Mouse (Mus musculus): ENCODE measurements around the gene Abca1. TPM values are rescaled to one million over a fixed set of nuclear protein-coding genes. Genes with fewer than 3 reads are reported as not detected.

Gene Abca1
- polyA plus RNA-seq, 1 experiment from 2014 or later = 4.8 TPM

GRCm38 (mm10) chr4:53009871-53010270, 149.8 kb downstream of the Abca1 start:
- Histone ChIP-seq H3K27ac (ENCODE audit: low read length) (no peak overlapping the region), H3K4me2 (replicated peaks; ENCODE audit: low read depth, low read length) (no peak overlapping the region), H3K4me3 (ENCODE audit: low read length) (no peak overlapping the region), H3K27me3 (ENCODE audit: insufficient read depth, low read length) (no peaks in the 10 kb centered on the region), H3K9me3 (ENCODE audit: low read length) (no peaks in the 10 kb centered on the region), H3K36me3 (ENCODE audit: insufficient read depth, low read length) (peaks cover 8% of the 10 kb centered on the region), H3K9ac (replicated peaks; ENCODE audit: low read length) (no peak overlapping the region), H3K4me1 (ENCODE audit: insufficient read depth, low read length) (0 out of 2 replicates have a peak, but pooled peaks cover 2% of the 10 kb centered on the region)
- WGBS = 85% methylated on average over 4 of the region's 4 CpGs
- no peak for ATAC-seq (ENCODE audit: low FRiP score, low TSS enrichment)

DNA sequence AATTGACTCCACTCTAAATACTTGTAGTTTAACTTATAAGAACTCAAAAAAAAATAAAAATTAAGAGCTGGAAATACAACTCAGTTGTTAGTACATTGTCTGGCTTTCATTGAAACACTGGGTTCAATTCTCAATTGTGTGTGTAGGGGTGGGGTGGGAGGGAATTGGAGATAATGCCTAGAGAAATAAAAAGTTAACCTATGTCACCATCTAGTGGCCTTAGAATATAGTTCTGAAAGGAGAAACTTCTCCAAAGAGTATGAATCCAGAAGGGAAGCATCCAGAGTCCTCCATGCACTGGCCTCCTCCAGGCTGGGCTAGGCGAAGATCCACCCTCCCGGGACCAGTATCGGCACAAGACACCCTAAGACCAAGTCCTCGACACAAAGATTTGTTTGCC, 150.5 kb downstream of the Abca1 start:
- H3K27me3 ChIP-seq (ENCODE audit: insufficient read depth, low read length) = no peaks in the 10 kb centered on the region
- H3K4me2 ChIP-seq (replicated peaks; ENCODE audit: low read depth, low read length) = no peak overlapping the region
- H3K4me3 ChIP-seq (ENCODE audit: low read length) = no peak overlapping the region
- no peak overlapping the region for H3K27ac ChIP-seq (ENCODE audit: low read length)
- H3K36me3 ChIP-seq (ENCODE audit: insufficient read depth, low read length) = peaks cover 2% of the 10 kb centered on the region; the same call in 1 of the 2 replicates
- 66% methylated on average over 4 of the region's 4 CpGs for WGBS
- H3K9ac ChIP-seq (replicated peaks; ENCODE audit: low read length) = no peak overlapping the region
- ATAC-seq (ENCODE audit: low FRiP score, low TSS enrichment) = no peak
- H3K9me3 ChIP-seq (ENCODE audit: low read length) = no peaks in the 10 kb centered on the region
- H3K4me1 ChIP-seq (ENCODE audit: insufficient read depth, low read length) = 0 out of 2 replicates have a peak, but pooled peaks cover 2% of the 10 kb centered on the region

- H3K27me3 ChIP-seq (ENCODE audit: insufficient read depth, low read length) = no peaks in the 10 kb centered on the region
- H3K27ac ChIP-seq (ENCODE audit: low read length) = no peak overlapping the region
- 85% methylated on average over 8 of the region's 8 CpGs for WGBS
- no peak for ATAC-seq (ENCODE audit: low FRiP score, low TSS enrichment)
- H3K9ac ChIP-seq (replicated peaks; ENCODE audit: low read length) = no peak overlapping the region
- no peaks in the 10 kb centered on the region for H3K4me1 ChIP-seq (ENCODE audit: insufficient read depth, low read length)
- no peak overlapping the region for H3K4me3 ChIP-seq (ENCODE audit: low read length)
- H3K9me3 ChIP-seq (ENCODE audit: low read length) = no peaks in the 10 kb centered on the region
- H3K36me3 ChIP-seq (ENCODE audit: insufficient read depth, low read length) = no peaks in the 10 kb centered on the region
- H3K4me2 ChIP-seq (replicated peaks; ENCODE audit: low read depth, low read length) = no peak overlapping the region
Measured at GRCm38 (mm10) chr4:53000154-53000553, 159.5 kb downstream of the Abca1 start.

DNA sequence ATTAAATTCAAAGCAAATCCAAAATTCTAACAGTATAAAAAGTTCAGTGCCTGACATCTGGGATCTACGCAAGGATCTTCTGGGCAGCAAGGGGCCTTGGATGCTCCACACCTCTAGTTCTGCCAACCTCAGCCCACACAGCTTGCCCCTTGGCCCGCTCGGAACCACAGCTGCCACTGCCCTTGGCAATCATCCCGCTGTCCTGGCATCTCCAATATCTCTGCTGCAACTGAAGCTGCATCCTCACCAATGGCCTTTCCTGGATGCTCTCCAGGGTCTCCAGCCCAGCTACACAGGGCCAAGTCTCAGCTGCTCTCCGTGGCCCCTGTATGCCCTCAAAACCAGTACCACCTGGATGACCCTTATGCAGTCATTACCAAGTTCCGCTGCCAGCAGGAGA, 160.2 kb downstream of the Abca1 start:
- Histone ChIP-seq H3K27me3 (ENCODE audit: insufficient read depth, low read length) (no peaks in the 10 kb centered on the region), H3K4me1 (ENCODE audit: insufficient read depth, low read length) (no peaks in the 10 kb centered on the region), H3K4me2 (replicated peaks; ENCODE audit: low read depth, low read length) (no peak overlapping the region), H3K9ac (replicated peaks; ENCODE audit: low read length) (no peak overlapping the region), H3K9me3 (ENCODE audit: low read length) (no peaks in the 10 kb centered on the region), H3K27ac (ENCODE audit: low read length) (no peak overlapping the region), H3K4me3 (ENCODE audit: low read length) (no peak overlapping the region), H3K36me3 (ENCODE audit: insufficient read depth, low read length) (no peaks in the 10 kb centered on the region)
- no peak for ATAC-seq (ENCODE audit: low FRiP score, low TSS enrichment)
- 93% methylated on average over 6 of the region's 6 CpGs for WGBS

- 18% methylated on average over 12 of the region's 12 CpGs for WGBS
- peak; percentile 91 for ATAC-seq (ENCODE audit: low FRiP score, low TSS enrichment)
Measured at GRCm38 (mm10) chr4:52989248-52989647, 170.4 kb downstream of the Abca1 start, which contains the start of gene Nipsnap3a. Nipsnap3a (plus strand) TSS chr4:52989272.

GRCm38 (mm10) chr4:52986266-52986665, 173.4 kb downstream of the Abca1 start:
- no peaks in the 10 kb centered on the region for H3K27me3 ChIP-seq (ENCODE audit: insufficient read depth, low read length)
- H3K9ac ChIP-seq (replicated peaks; ENCODE audit: low read length) = no peak overlapping the region
- no peaks in the 10 kb centered on the region for H3K4me1 ChIP-seq (ENCODE audit: insufficient read depth, low read length)
- no peak overlapping the region for H3K4me3 ChIP-seq (ENCODE audit: low read length)
- no peak overlapping the region for H3K4me2 ChIP-seq (replicated peaks; ENCODE audit: low read depth, low read length)
- H3K27ac ChIP-seq (ENCODE audit: low read length) = no peak overlapping the region
- ATAC-seq (ENCODE audit: low FRiP score, low TSS enrichment) = no peak
- no peaks in the 10 kb centered on the region for H3K9me3 ChIP-seq (ENCODE audit: low read length)
- H3K36me3 ChIP-seq (ENCODE audit: insufficient read depth, low read length) = no peaks in the 10 kb centered on the region
- WGBS = 87% methylated on average over 2 of the region's 2 CpGs

More at GRCm38 (mm10) chr4:52989248-52989647, 170.4 kb downstream of the Abca1 start, which contains the start of gene Nipsnap3a:
- Histone ChIP-seq H3K27ac (ENCODE audit: low read length) (no peak within 1 kb of the TSS), H3K27me3 (ENCODE audit: insufficient read depth, low read length) (no peaks in the 10 kb centered on the region), H3K4me3 (ENCODE audit: low read length) (peak within 1 kb of the TSS; percentile 35), H3K36me3 (ENCODE audit: insufficient read depth, low read length) (no peaks in the 10 kb centered on the region), H3K4me1 (ENCODE audit: insufficient read depth, low read length) (no peaks in the 10 kb centered on the region), H3K9ac (replicated peaks; ENCODE audit: low read length) (peak within 1 kb of the TSS; percentile 44; the same call in 1 of the 2 replicates), H3K4me2 (replicated peaks; ENCODE audit: low read depth, low read length) (peak within 1 kb of the TSS; percentile 54), H3K9me3 (ENCODE audit: low read length) (no peaks in the 10 kb centered on the region)

DNA sequence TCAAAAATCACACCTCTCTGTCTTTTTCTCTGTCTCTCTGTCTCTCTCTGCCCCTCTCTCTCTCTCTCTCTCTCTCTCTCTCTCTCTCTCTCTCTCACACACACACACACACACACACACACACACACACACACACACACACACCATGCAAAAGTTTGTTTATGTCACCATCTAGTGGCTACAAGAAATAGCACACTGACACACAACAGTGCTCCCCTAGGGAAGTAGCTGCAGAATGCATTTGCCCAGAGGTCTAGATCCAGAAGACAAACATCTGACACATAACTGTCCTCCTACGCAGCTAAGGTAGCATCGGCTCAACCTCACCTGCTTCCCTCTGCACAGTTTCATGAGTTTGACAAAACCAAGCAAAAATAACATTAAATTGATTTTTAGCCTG, 174.5 kb downstream of the Abca1 start:
- H3K27ac ChIP-seq (ENCODE audit: low read length) = no peak overlapping the region
- 60% methylated on average over 2 of the region's 2 CpGs for WGBS
- H3K4me1 ChIP-seq (ENCODE audit: insufficient read depth, low read length) = no peaks in the 10 kb centered on the region
- H3K4me2 ChIP-seq (replicated peaks; ENCODE audit: low read depth, low read length) = no peak overlapping the region
- ATAC-seq (ENCODE audit: low FRiP score, low TSS enrichment) = no peak
- H3K27me3 ChIP-seq (ENCODE audit: insufficient read depth, low read length) = no peaks in the 10 kb centered on the region
- no peak overlapping the region for H3K4me3 ChIP-seq (ENCODE audit: low read length)
- no peak overlapping the region for H3K9ac ChIP-seq (replicated peaks; ENCODE audit: low read length)
- H3K36me3 ChIP-seq (ENCODE audit: insufficient read depth, low read length) = no peaks in the 10 kb centered on the region
- no peaks in the 10 kb centered on the region for H3K9me3 ChIP-seq (ENCODE audit: low read length)

Other genes with a start within 250 kb of the Abca1 start
- gene Olfr272, start 240.7 kb downstream of the Abca1 start, polyA plus RNA-seq (2015; fragmentation: Nextera tagmentation; extraction: Ambion mirVana) = not detected in 2 replicates
- not detected in 2 replicates for gene Olfr270, start 195.3 kb downstream of the Abca1 start, polyA plus RNA-seq (2015; fragmentation: Nextera tagmentation; extraction: Ambion mirVana)
- gene Nipsnap3a, start 170.6 kb downstream of the Abca1 start, polyA plus RNA-seq (2015; fragmentation: Nextera tagmentation; extraction: Ambion mirVana) = 0.37 TPM in 1 of 2 replicates, not detected in the other
- gene Nipsnap3b, start 148.0 kb downstream of the Abca1 start, polyA plus RNA-seq (2015; fragmentation: Nextera tagmentation; extraction: Ambion mirVana) = 78.3 and 80.2 TPM in 2 replicates

Data from kidney, embryonic 16.5 days (tissue).